Mouse (Mus musculus) thymus, adult 2 months (tissue): ENCODE results near the gene Psg16.

Experiments used
- CTCF ChIP-seq: fragments of 200-500 bp; IDR thresholded peaks from 2 replicates; pipeline ENCODE4 v1.5.1; 2012; ENCODE audit warnings: mild to moderate bottlenecking, control low read depth, low read length, moderate library complexity, borderline replicate concordance; ENCODE audit not compliant: control insufficient read depth, poor library complexity, insufficient read depth; ENCODE audit errors: extremely low read depth
- POLR2A ChIP-seq: fragments of 200-500 bp; IDR thresholded peaks from 2 replicates; pipeline ENCODE4 v1.6.1; 2012; ENCODE audit warnings: mild to moderate bottlenecking, low read length, control low read depth, moderate library complexity; ENCODE audit not compliant: control insufficient read depth, poor library complexity, insufficient read depth; ENCODE audit errors: extremely low read depth

GRCm38 (mm10) chr7:17030239-17030638 lies 43.6 kb upstream of the Psg16 start:
- TF ChIP-seq CTCF (no peak), POLR2A (no peak)
